Mouse (Mus musculus) small intestine, adult 2 months (tissue): Measurements from ENCODE around the gene Tgm7. TPM values are rescaled to one million over a fixed set of nuclear protein-coding genes. Genes with fewer than 3 reads are reported as not detected.

Source experiments
- H3K27ac ChIP-seq: fragments of 200-500 bp; 2 replicates; pipeline ENCODE4 v1.5.1; 2012; ENCODE audit warnings: low read depth, low read length, control low read depth, inconsistent platforms; ENCODE audit not compliant: insufficient read depth
- H3K27me3 ChIP-seq: fragments of 200-500 bp; 2 replicates; pipeline ENCODE4 v1.6.1; 2012; ENCODE audit warnings: mild to moderate bottlenecking, moderate library complexity, low read length, inconsistent platforms; ENCODE audit not compliant: control insufficient read depth, insufficient read depth
- H3K36me3 ChIP-seq: fragments of 200-500 bp; 2 replicates; pipeline ENCODE4 v1.6.1; 2012; ENCODE audit warnings: mild to moderate bottlenecking, low read length, control low read depth, inconsistent platforms; ENCODE audit not compliant: control insufficient read depth, insufficient read depth
- H3K4me1 ChIP-seq: fragments of 200-500 bp; 2 replicates; pipeline ENCODE4 v1.6.1; 2012; ENCODE audit warnings: low read length, inconsistent platforms, mixed read lengths; ENCODE audit not compliant: control insufficient read depth, insufficient read depth, insufficient read length
- H3K4me3 ChIP-seq: fragments of 200-500 bp; 2 replicates; pipeline ENCODE4 v1.5.1; 2012; ENCODE audit warnings: low read depth, mild to moderate bottlenecking, control low read depth, inconsistent platforms, low read length, moderate library complexity
- CTCF ChIP-seq: fragments of 200-500 bp; IDR thresholded peaks from 2 replicates; pipeline ENCODE4 v1.5.1; 2012; ENCODE audit warnings: low read depth, mild to moderate bottlenecking, control low read depth, inconsistent platforms, low read length, moderate library complexity, mixed read lengths; ENCODE audit not compliant: insufficient replicate concordance, insufficient read length; ENCODE audit errors: extremely low read depth
- POLR2A ChIP-seq: fragments of 200-500 bp; IDR thresholded peaks from 2 replicates; pipeline ENCODE4 v1.6.1; 2012; ENCODE audit warnings: low read depth, mild to moderate bottlenecking, control low read depth, inconsistent platforms, low read length, moderate library complexity
- WGBS: fragments of 180-500 bp; shearing (Covaris S2); methylation state at CpG from one replicate; pipeline ENCODE4 v1.1.7; 2018; 5-methylcytosine and 5-hydroxymethylcytosine counted together
- polyA plus RNA-seq: library from polyadenylated mRNA; depleted of rRNA; stranded (reverse); fragments of >200 nt; gene quantifications from 2 replicates; pipeline ENCODE4 v1.2.3, GENCODE M21; 2012; rRNA removed

The Tgm7 gene
- not detected in 2 replicates for polyA plus RNA-seq

- 83% methylated on average over 4 of the region's 4 CpGs for WGBS
- TF ChIP-seq CTCF, result no peak
- no peak for TF ChIP-seq POLR2A
- Histone ChIP-seq H3K4me3 (no peak within 1 kb of the TSS), H3K36me3 (no peaks in the 10 kb centered on the region), H3K27me3 (no peaks in the 10 kb centered on the region), H3K4me1 (no peaks in the 10 kb centered on the region), H3K27ac (no peak within 1 kb of the TSS)
Measured at GRCm38 (mm10) chr2:121109695-121110094, at the start of gene Tgm7. Tgm7 (minus strand) TSS chr2:121109795.

DNA sequence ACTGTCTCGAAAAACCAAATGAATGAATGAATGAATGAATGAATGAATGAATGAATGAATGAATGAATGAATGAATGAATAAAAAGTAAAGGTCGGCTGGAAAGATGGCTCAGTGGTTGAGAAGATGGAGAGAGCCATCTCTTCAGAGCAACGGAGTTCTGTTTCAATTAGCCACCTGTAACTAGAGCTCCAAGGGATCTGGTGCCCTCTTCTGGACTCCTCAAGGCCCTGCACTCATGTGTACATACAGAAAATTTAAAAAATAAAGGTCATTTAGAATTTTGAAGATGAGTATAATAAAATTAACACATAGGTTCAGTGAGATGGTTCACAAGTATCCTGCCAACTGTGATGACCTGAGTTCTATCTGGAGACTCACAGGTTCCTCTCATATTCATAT is 43.5 kb upstream of the Tgm7 start:
- Histone ChIP-seq H3K27ac (no peak overlapping the region), H3K36me3 (peaks cover 27% of the 10 kb centered on the region), H3K4me1 (no peaks in the 10 kb centered on the region), H3K4me3 (no peak overlapping the region), H3K27me3 (no peaks in the 10 kb centered on the region)
- TF ChIP-seq POLR2A, result no peak
- TF ChIP-seq CTCF, result no peak
- WGBS, result 93% methylated on average over 3 of the region's 3 CpGs

- peaks cover 33% of the 10 kb centered on the region for H3K36me3 ChIP-seq
- 75% methylated on average over 5 of the region's 5 CpGs for WGBS
- no peaks in the 10 kb centered on the region for H3K4me1 ChIP-seq
- TF ChIP-seq CTCF (no peak), POLR2A (no peak)
- no peak overlapping the region for H3K4me3 ChIP-seq
- H3K27me3 ChIP-seq, result no peaks in the 10 kb centered on the region
- no peak overlapping the region for H3K27ac ChIP-seq
Measured at GRCm38 (mm10) chr2:121149679-121150078, 40.1 kb upstream of the Tgm7 start.

DNA sequence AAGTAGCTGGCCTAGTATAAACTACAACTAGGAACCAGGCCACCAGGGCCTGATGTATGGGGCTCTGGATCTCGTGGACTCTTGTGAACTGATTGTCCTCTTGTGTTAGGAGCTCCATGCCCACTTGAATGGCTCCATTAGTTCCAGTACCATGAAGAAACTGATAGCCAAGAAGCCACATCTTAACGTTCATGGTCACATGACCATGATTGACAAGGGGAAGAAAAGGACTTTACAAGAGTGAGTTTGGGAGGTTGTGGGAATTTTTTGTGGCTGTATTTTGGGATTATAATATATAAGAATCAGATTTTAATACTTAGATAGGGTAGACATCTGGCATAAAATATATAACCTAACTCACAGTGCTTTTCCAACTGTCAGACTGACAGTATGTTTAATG is 32.8 kb upstream of the Tgm7 start:
- peaks cover 15% of the 10 kb centered on the region for H3K36me3 ChIP-seq
- no peak for TF ChIP-seq CTCF
- no peak for TF ChIP-seq POLR2A
- no peaks in the 10 kb centered on the region for H3K27me3 ChIP-seq
- H3K4me1 ChIP-seq, result peaks cover 10% of the 10 kb centered on the region; the same call in 1 of the 2 replicates
- H3K27ac ChIP-seq, result no peak overlapping the region
- H3K4me3 ChIP-seq, result no peak overlapping the region
- 69% methylated on average over 2 of the region's 2 CpGs for WGBS

DNA sequence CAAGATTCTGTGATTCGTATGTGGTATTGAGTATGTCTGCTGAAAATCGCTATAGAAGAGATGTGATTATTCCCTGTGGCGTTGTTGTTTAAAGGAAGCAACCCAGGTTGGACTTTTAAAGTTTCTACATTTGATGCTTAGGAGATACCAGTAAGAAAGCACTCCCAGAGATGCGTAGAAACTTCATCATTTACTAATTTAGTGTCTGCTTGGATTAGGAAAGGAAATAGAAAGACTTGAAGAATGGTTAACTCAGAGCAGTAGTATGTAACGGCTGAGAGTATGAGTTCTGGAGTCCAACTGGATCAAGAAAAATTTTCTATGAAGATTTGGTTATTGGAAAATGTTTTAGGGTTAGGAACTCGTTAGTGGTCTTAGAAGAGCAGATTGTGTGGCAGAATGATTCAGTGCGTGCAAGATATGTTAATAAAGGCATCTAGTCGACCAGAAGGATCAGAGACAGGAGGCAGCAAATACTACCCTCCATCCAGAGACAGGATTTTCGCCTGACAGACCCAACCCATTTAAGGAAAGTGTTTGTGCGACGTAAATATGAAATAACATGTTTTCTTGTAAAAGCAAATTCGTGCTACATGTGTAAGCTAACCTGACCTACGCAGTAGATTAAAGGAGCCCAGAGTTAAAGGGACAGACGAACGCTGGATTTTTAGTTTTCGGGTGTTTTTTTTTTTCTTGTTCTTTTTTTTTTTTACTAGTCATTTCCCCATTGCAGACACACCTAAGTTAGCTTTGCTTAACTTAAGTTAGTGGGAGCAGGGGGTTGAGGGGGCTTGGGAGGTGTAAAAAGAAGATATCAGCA is 31.8 kb upstream of the Tgm7 start:
- H3K4me1 ChIP-seq, result peaks cover 10% of the 10 kb centered on the region; the same call in 1 of the 2 replicates
- H3K27me3 ChIP-seq, result no peaks in the 10 kb centered on the region
- no peak overlapping the region for H3K27ac ChIP-seq
- WGBS, result 63% methylated on average over 16 of the region's 16 CpGs
- TF ChIP-seq CTCF, result no peak
- no peak for TF ChIP-seq POLR2A
- H3K36me3 ChIP-seq, result peaks cover 7% of the 10 kb centered on the region; the same call in 1 of the 2 replicates
- no peak overlapping the region for H3K4me3 ChIP-seq

GRCm38 (mm10) chr2:121140018-121140882 is 30.7 kb upstream of the Tgm7 start, which contains the start of the genes Adal and Lcmt2:
Adal (plus strand) TSS chr2:121140428.
Lcmt2 (minus strand) TSS chr2:121140653.
- peaks cover 10% of the 10 kb centered on the region; the same call in 1 of the 2 replicates for H3K4me1 ChIP-seq
- peak; percentile 66; the same call in 1 of the 2 replicates for TF ChIP-seq POLR2A
- TF ChIP-seq CTCF, result no peak
- peak within 1 kb of the TSS; percentile 92 for H3K4me3 ChIP-seq
- WGBS, result under 1% methylated on average over 87 of the region's 87 CpGs
- H3K27me3 ChIP-seq, result no peaks in the 10 kb centered on the region
- peak within 1 kb of the TSS; percentile 90 for H3K27ac ChIP-seq
- 0 out of 2 replicates have a peak, but pooled peaks cover 2% of the 10 kb centered on the region for H3K36me3 ChIP-seq
